Mouse (Mus musculus) G1E (cell line): ENCODE data around the gene Rsrc1. TPM values are rescaled to one million over a fixed set of nuclear protein-coding genes. Genes with fewer than 3 reads are reported as not detected.
"Not testable (repeated sequence)": the region's sequence is repeated elsewhere in the genome, so short reads cannot be mapped to it uniquely, and the experiment has no call there.

ENCODE experiments used
- ATAC-seq: 2 replicates; pipeline ENCODE4 v1.8.0; 2016; ENCODE audit warnings: mild to moderate bottlenecking; ENCODE audit not compliant: insufficient number of reproducible peaks, poor library complexity, low FRiP score, severe bottlenecking; ENCODE audit errors: extremely low read depth
- DNase-seq: peaks from one replicate; pipeline ENCODE4 v3.0.0; 2012; ENCODE audit warnings: low spot score
- H3K27me3 ChIP-seq: 2 replicates; pipeline ENCODE4 v1.6.1; 2012; ENCODE audit warnings: mild to moderate bottlenecking, low read length, inconsistent platforms; ENCODE audit not compliant: insufficient read depth
- H3K36me3 ChIP-seq: replicated peaks from 2 replicates; pipeline ENCODE3; 2012; ENCODE audit warnings: mild to moderate bottlenecking, inconsistent platforms
- H3K4me1 ChIP-seq: 2 replicates; pipeline ENCODE4 v1.6.1; 2012; ENCODE audit warnings: low read depth, low read length, inconsistent platforms, mixed read lengths; ENCODE audit not compliant: insufficient read depth
- H3K4me3 ChIP-seq: 2 replicates; pipeline ENCODE4 v1.5.1; 2012; ENCODE audit warnings: low read depth, mild to moderate bottlenecking, inconsistent platforms, low read length, moderate library complexity, mixed read lengths
- H3K9me3 ChIP-seq: replicated peaks from 2 replicates; pipeline ENCODE4 v1.6.1; 2012; ENCODE audit warnings: inconsistent platforms
- CTCF ChIP-seq: IDR thresholded peaks from 2 replicates; pipeline ENCODE4 v1.5.1; 2012; ENCODE audit warnings: low read depth, low read length, inconsistent platforms, mixed read lengths
- GATA1 ChIP-seq: IDR thresholded peaks from 2 replicates; pipeline ENCODE4 v1.6.1; 2012; ENCODE audit warnings: borderline replicate concordance, low read length, inconsistent platforms, mixed read lengths
- GATA2 ChIP-seq: IDR thresholded peaks from 2 replicates; pipeline ENCODE4 v1.6.1; 2012; ENCODE audit warnings: low read depth, low read length, inconsistent platforms, borderline replicate concordance
- POLR2AphosphoS5 ChIP-seq: IDR thresholded peaks from 2 replicates; pipeline ENCODE4 v1.6.1; 2012; ENCODE audit warnings: low read depth, low read length, inconsistent platforms; ENCODE audit not compliant: insufficient replicate concordance
- TAL1 ChIP-seq: conservative IDR thresholded peaks from 2 replicates; pipeline ENCODE4 v1.6.1; 2012; ENCODE audit warnings: low read depth, low read length, inconsistent platforms, mixed read lengths
- polyA plus RNA-seq: library from polyadenylated mRNA; stranded (reverse); fragments of >175 nt; gene quantifications from 2 replicates; pipeline ENCODE4 v1.2.3, GENCODE M21; 2012
- total RNA-seq, 2 experiments: library from RNA; stranded (forward) in 1 of 2; stranded (reverse) in 1 of 2; fragments of 200-1000 nt in 1 of 2; fragments of >200 nt in 1 of 2; fragmentation: Nextera tagmentation in 1 of 2; gene quantifications; 2 replicates each; pipeline ENCODE4 v1.2.3; 2014 to 2017

Rsrc1 gene
- total and polyA plus RNA-seq, 3 experiments: 21.9 to 63.7 (median 43.0) TPM

- H3K27me3 ChIP-seq: no peaks in the 10 kb centered on the region
- H3K9me3 ChIP-seq: no peaks in the 10 kb centered on the region
- no peak for ATAC-seq
- no peak for DNase-seq
- no peaks in the 10 kb centered on the region for H3K4me1 ChIP-seq
- TF ChIP-seq CTCF: no peak
- no peak for TF ChIP-seq POLR2AphosphoS5
- no peak for TF ChIP-seq GATA2
- TF ChIP-seq GATA1: no peak
- no peak for TF ChIP-seq TAL1
- no peak overlapping the region for H3K4me3 ChIP-seq
- peaks cover 14% of the 10 kb centered on the region for H3K36me3 ChIP-seq
Observed at GRCm38 (mm10) chr3:67059755-67060154, 78.6 kb downstream of the Rsrc1 start.

- Histone ChIP-seq H3K4me1 (no peaks in the 10 kb centered on the region), H3K36me3 (peaks cover 10% of the 10 kb centered on the region), H3K27me3 (no peaks in the 10 kb centered on the region), H3K9me3 (no peaks in the 10 kb centered on the region), H3K4me3 (no peak overlapping the region)
- DNase-seq (no peak), ATAC-seq (no peak)
- no peak for TF ChIP-seq TAL1
- no peak for TF ChIP-seq POLR2AphosphoS5
- no peak for TF ChIP-seq GATA1
- TF ChIP-seq CTCF: no peak
- TF ChIP-seq GATA2: no peak
Observed at GRCm38 (mm10) chr3:67070575-67071488, 89.6 kb downstream of the Rsrc1 start.

- not testable (repeated sequence) for H3K4me3 ChIP-seq, H3K9me3 ChIP-seq, H3K4me1 ChIP-seq, DNase-seq, ATAC-seq, H3K27me3 ChIP-seq, H3K36me3 ChIP-seq
Observed at GRCm38 (mm10) chr3:67073653-67074052, 92.5 kb downstream of the Rsrc1 start.

GRCm38 (mm10) chr3:67075484-67075883, 94.3 kb downstream of the Rsrc1 start:
- TF ChIP-seq POLR2AphosphoS5 (no peak), GATA1 (no peak), CTCF (no peak), TAL1 (no peak), GATA2 (no peak)
- Histone ChIP-seq H3K36me3 (peaks cover 7% of the 10 kb centered on the region), H3K27me3 (no peaks in the 10 kb centered on the region), H3K4me1 (no peaks in the 10 kb centered on the region), H3K9me3 (no peaks in the 10 kb centered on the region), H3K4me3 (no peak overlapping the region)
- ATAC-seq (no peak), DNase-seq (no peak)

GRCm38 (mm10) chr3:67084742-67085141, 103.6 kb downstream of the Rsrc1 start:
- H3K27me3 ChIP-seq: no peaks in the 10 kb centered on the region
- ATAC-seq: no peak
- H3K36me3 ChIP-seq: peaks cover 19% of the 10 kb centered on the region
- no peak overlapping the region for H3K4me3 ChIP-seq
- H3K4me1 ChIP-seq: no peaks in the 10 kb centered on the region
- no peaks in the 10 kb centered on the region for H3K9me3 ChIP-seq
- no peak for TF ChIP-seq CTCF
- TF ChIP-seq POLR2AphosphoS5: no peak
- no peak for TF ChIP-seq GATA2
- no peak for TF ChIP-seq GATA1
- no peak for TF ChIP-seq TAL1
- no peak for DNase-seq

GRCm38 (mm10) chr3:67108428-67108827, 127.2 kb downstream of the Rsrc1 start:
- TF ChIP-seq TAL1: no peak
- no peaks in the 10 kb centered on the region for H3K27me3 ChIP-seq
- ATAC-seq: no peak

GRCm38 (mm10) chr3:67116317-67116716, 135.1 kb downstream of the Rsrc1 start:
- DNase-seq: no peak
- no peaks in the 10 kb centered on the region for H3K4me1 ChIP-seq
- TF ChIP-seq POLR2AphosphoS5 (no peak), GATA2 (no peak), GATA1 (no peak), CTCF (no peak), TAL1 (no peak)
- no peak for ATAC-seq
- H3K36me3 ChIP-seq: peaks cover 2% of the 10 kb centered on the region
- no peaks in the 10 kb centered on the region for H3K27me3 ChIP-seq
- no peak overlapping the region for H3K4me3 ChIP-seq
- no peaks in the 10 kb centered on the region for H3K9me3 ChIP-seq

More at GRCm38 (mm10) chr3:67108428-67108827, 127.2 kb downstream of the Rsrc1 start:
- Histone ChIP-seq H3K4me1 (no peaks in the 10 kb centered on the region), H3K4me3 (no peak overlapping the region), H3K36me3 (peaks cover 8% of the 10 kb centered on the region), H3K9me3 (no peaks in the 10 kb centered on the region)
- DNase-seq: no peak
